11 mouse cellular contexts compared by ENCODE assay signal in genomic region chr4:103881641-103882040, GRCm38 (mm10).
DNase-seq lines count a peak whose midpoint lies in the region; ATAC-seq and TF ChIP-seq lines count a peak whose summit lies in the region.
"Had no signal": no experiment of that assay in that cellular context is flagged by ENCODE, and none has a peak within 500 bp of the region (broad histone marks: within the 10 kb centered on the region; RNA-seq: fewer than 3 reads in every experiment).

No protein-coding gene starts in this region.

- H3K4me2 ChIP-seq in midbrain, embryonic 16.5 days (ENCODE audit: low read length): no peak overlapping the region

- TF ChIP-seq CTCF in layer of hippocampus, adult 2 months (conservative IDR thresholded peaks at IDR 0.05): no peak

- peak overlapping the region; percentile 88 for H3K27ac ChIP-seq in layer of hippocampus, adult 2 months
- no peak overlapping the region for H3K27ac ChIP-seq in midbrain, embryonic 16.5 days (ENCODE audit: low read length)
- H3K27ac ChIP-seq: liver, embryonic 14.5 days had no signal

- H3K27me3 ChIP-seq in midbrain, embryonic 16.5 days (ENCODE audit: control insufficient read depth, insufficient read depth, low read depth, low read length): no peaks in the 10 kb centered on the region

- H3K9me3 ChIP-seq in midbrain, embryonic 16.5 days (replicated peaks; ENCODE audit: control insufficient read depth, low read length, poor library complexity, severe bottlenecking): no peaks in the 10 kb centered on the region

- no peaks in the 10 kb centered on the region for H3K4me1 ChIP-seq in midbrain, embryonic 16.5 days (ENCODE audit: control insufficient read depth, insufficient read depth, low read length)

- H3K36me3 ChIP-seq in midbrain, embryonic 16.5 days (ENCODE audit: control insufficient read depth, insufficient read depth, low read length): no peaks in the 10 kb centered on the region
- H3K36me3 ChIP-seq: G1E had no signal

- peak; percentile 83 for DNase-seq in cerebellum, adult 9-11 months
- peak; percentile 84 to 88 for DNase-seq in layer of hippocampus, adult 2 months (ENCODE audit: low spot score in 2 of 2)
- no peak for DNase-seq in spleen, postnatal 14 days (ENCODE audit: low spot score in 2 of 2)
- no peak for DNase-seq in spleen, postnatal 36 days (ENCODE audit: low spot score in 2 of 2)
- DNase-seq: kidney, adult 9 months; thymus, postnatal 14 days had no signal

- ATAC-seq in cerebellum, adult (ENCODE audit: insufficient number of reproducible peaks, low FRiP score, low TSS enrichment): peak; percentile 96
- 0 out of 2 replicates have a peak, but pooled peaks have one; percentile 51 for ATAC-seq in midbrain, embryonic 16.5 days
- ATAC-seq in erythroid progenitor cell, adult 5-6 weeks (replicated peaks; ENCODE audit: low FRiP score, poor library complexity, severe bottlenecking): no peak

- no peak overlapping the region for H3K9ac ChIP-seq in midbrain, embryonic 16.5 days (ENCODE audit: low read depth, low read length)
- H3K9ac ChIP-seq: liver, embryonic 14.5 days had no signal

- no peak overlapping the region for H3K4me3 ChIP-seq in layer of hippocampus, adult 2 months
- H3K4me3 ChIP-seq in midbrain, embryonic 16.5 days (ENCODE audit: low read depth, low read length): no peak overlapping the region

- 36% methylated on average over 3 of the region's 3 CpGs for WGBS in midbrain, embryonic 16.5 days

Comparison
In these comparisons a context has a peak if more than half of its experiments do, and no peak if none do; other contexts are left out.
1. DNase-seq: peak in cerebellum, adult 9-11 months (single experiment) and layer of hippocampus, adult 2 months (2 of 2); none in spleen, postnatal 14 days (0 of 2) and spleen, postnatal 36 days (0 of 2).